Mouse (Mus musculus): ENCODE data around the gene Ndufa4l2. TPM values are rescaled to one million over a fixed set of nuclear protein-coding genes. Genes with fewer than 3 reads are reported as not detected.

The Ndufa4l2 gene
- total and polyA plus RNA-seq, 3 experiments, result 21.8 to 26.6 TPM; not detected in 1

GRCm38 (mm10) chr10:127514764-127515163, at the start of gene Ndufa4l2 (continued):
- peak; percentile 47 for TF ChIP-seq SIN3A (IDR thresholded peaks at IDR 0.05; ENCODE audit: low read length)
- no peak for TF ChIP-seq POLR2AphosphoS5 (IDR thresholded peaks at IDR 0.05; ENCODE audit: borderline replicate concordance, low read depth, low read length)

GRCm38 (mm10) chr10:127471281-127471988, 43.3 kb upstream of the Ndufa4l2 start:
- H3K79me2 ChIP-seq (ENCODE audit: control insufficient read depth, insufficient read depth, low read length, poor library complexity), result no peaks in the 10 kb centered on the region
- TF ChIP-seq MYB (IDR thresholded peaks at IDR 0.05; ENCODE audit: low read depth, low read length) (no peak), UBTF (IDR thresholded peaks at IDR 0.05; ENCODE audit: borderline replicate concordance, insufficient read depth, low read depth, low read length) (no peak), POLR2A (IDR thresholded peaks at IDR 0.05; ENCODE audit: control insufficient read depth in 1 of 2, insufficient read depth in 1 of 2, low read depth in 1 of 2, low read length in 2 of 2, poor library complexity in 1 of 2) (no peak), MYC (IDR thresholded peaks at IDR 0.05; ENCODE audit: low read depth, low read length) (no peak), TBP (IDR thresholded peaks at IDR 0.05; ENCODE audit: low read depth, low read length) (no peak), CHD2 (IDR thresholded peaks at IDR 0.05; ENCODE audit: low read length) (no peak), ELF1 (IDR thresholded peaks at IDR 0.05; ENCODE audit: low read depth, low read length) (no peak), GABPA (IDR thresholded peaks at IDR 0.05; ENCODE audit: low read depth, low read length) (no peak), RAD21 (IDR thresholded peaks at IDR 0.05; ENCODE audit: low read depth, low read length) (no peak), KAT2A (conservative IDR thresholded peaks at IDR 0.05; ENCODE audit: low read depth, low read length) (no peak), CHD1 (IDR thresholded peaks at IDR 0.05; ENCODE audit: low read depth, low read length) (no peak), HCFC1 (IDR thresholded peaks at IDR 0.05; ENCODE audit: low read depth, low read length) (no peak), POLR2AphosphoS5 (IDR thresholded peaks at IDR 0.05; ENCODE audit: borderline replicate concordance, low read depth, low read length) (no peak), NRF1 (IDR thresholded peaks at IDR 0.05; ENCODE audit: insufficient read depth, low read depth, low read length, poor library complexity, severe bottlenecking) (no peak), BHLHE40 (IDR thresholded peaks at IDR 0.05; ENCODE audit: borderline replicate concordance, low read depth, low read length) (no peak), E2F4 (IDR thresholded peaks at IDR 0.05; ENCODE audit: borderline replicate concordance, low read depth, low read length) (no peak)
- no peak overlapping the region for H3K4me3 ChIP-seq (ENCODE audit: control insufficient read depth in 1 of 2, insufficient read depth in 1 of 2, low read depth in 2 of 2, low read length in 2 of 2)
- H3K27ac ChIP-seq (ENCODE audit: control insufficient read depth, low read depth, low read length), result no peak overlapping the region
- H3K9ac ChIP-seq (ENCODE audit: control insufficient read depth, low read depth, low read length, poor library complexity, severe bottlenecking), result no peak overlapping the region
- no peaks in the 10 kb centered on the region for H3K9me3 ChIP-seq (replicated peaks; ENCODE audit: insufficient read depth, low read length)
- H3K4me1 ChIP-seq (ENCODE audit: control insufficient read depth in 1 of 2, insufficient read depth in 2 of 2, low read length in 2 of 2), result peaks cover 3 to 8% of the 10 kb centered on the region in 2 experiments
- no peak for DNase-seq (ENCODE audit: low read depth, low spot score)
- no peaks in the 10 kb centered on the region for H3K27me3 ChIP-seq (ENCODE audit: control insufficient read depth in 1 of 2, insufficient read depth in 2 of 2, low read length in 2 of 2)
- peaks cover 0 to 5% of the 10 kb centered on the region in 2 experiments for H3K36me3 ChIP-seq (ENCODE audit: control insufficient read depth in 1 of 2, insufficient read depth in 2 of 2, low read length in 2 of 2)

GRCm38 (mm10) chr10:127472722-127473121, 42.0 kb upstream of the Ndufa4l2 start:
- H3K27me3 ChIP-seq (ENCODE audit: control insufficient read depth in 1 of 2, insufficient read depth in 2 of 2, low read length in 2 of 2), result no peaks in the 10 kb centered on the region
- no peaks in the 10 kb centered on the region for H3K79me2 ChIP-seq (ENCODE audit: control insufficient read depth, insufficient read depth, low read length, poor library complexity)
- H3K9me3 ChIP-seq (replicated peaks; ENCODE audit: insufficient read depth, low read length), result no peaks in the 10 kb centered on the region
- H3K9ac ChIP-seq (ENCODE audit: control insufficient read depth, low read depth, low read length, poor library complexity, severe bottlenecking), result no peak overlapping the region
- peaks cover 3 to 8% of the 10 kb centered on the region in 2 experiments for H3K4me1 ChIP-seq (ENCODE audit: control insufficient read depth in 1 of 2, insufficient read depth in 2 of 2, low read length in 2 of 2)
- peaks cover 1 to 5% of the 10 kb centered on the region in 2 experiments for H3K36me3 ChIP-seq (ENCODE audit: control insufficient read depth in 1 of 2, insufficient read depth in 2 of 2, low read length in 2 of 2)
- H3K4me3 ChIP-seq (ENCODE audit: control insufficient read depth in 1 of 2, insufficient read depth in 1 of 2, low read depth in 2 of 2, low read length in 2 of 2), result no peak overlapping the region
- H3K27ac ChIP-seq (ENCODE audit: control insufficient read depth, low read depth, low read length), result no peak overlapping the region
- DNase-seq (ENCODE audit: low read depth, low spot score), result no peak
- TF ChIP-seq NELFE (IDR thresholded peaks at IDR 0.05; ENCODE audit: low read depth, low read length), result no peak
- no peak for TF ChIP-seq MEF2A (IDR thresholded peaks at IDR 0.05; ENCODE audit: extremely low read depth, insufficient replicate concordance, low read depth, low read length, poor library complexity, severe bottlenecking)
- TF ChIP-seq ZKSCAN1 (IDR thresholded peaks at IDR 0.05; ENCODE audit: low read depth, low read length), result no peak
- no peak for TF ChIP-seq GABPA (IDR thresholded peaks at IDR 0.05; ENCODE audit: low read depth, low read length)
- no peak for TF ChIP-seq CTCF (IDR thresholded peaks at IDR 0.05 in 2 of 3, conservative IDR thresholded peaks at IDR 0.05 in 1 of 3; ENCODE audit: control insufficient read depth in 1 of 3, insufficient read depth in 1 of 3, low read depth in 2 of 3, low read length in 3 of 3, poor library complexity in 1 of 3, severe bottlenecking in 1 of 3)
- no peak for TF ChIP-seq RCOR1 (IDR thresholded peaks at IDR 0.05; ENCODE audit: low read depth, low read length)
- no peak for TF ChIP-seq GATA1 (IDR thresholded peaks at IDR 0.05; ENCODE audit: low read depth, low read length)
- TF ChIP-seq CHD1 (IDR thresholded peaks at IDR 0.05; ENCODE audit: low read depth, low read length), result no peak
- no peak for TF ChIP-seq KAT2A (conservative IDR thresholded peaks at IDR 0.05; ENCODE audit: low read depth, low read length)
- TF ChIP-seq POLR2AphosphoS5 (IDR thresholded peaks at IDR 0.05; ENCODE audit: borderline replicate concordance, low read depth, low read length), result no peak
- no peak for TF ChIP-seq TCF12 (IDR thresholded peaks at IDR 0.05; ENCODE audit: low read depth, low read length)
- TF ChIP-seq USF1 (IDR thresholded peaks at IDR 0.05; ENCODE audit: low read depth, low read length), result no peak
- no peak for TF ChIP-seq BHLHE40 (IDR thresholded peaks at IDR 0.05; ENCODE audit: borderline replicate concordance, low read depth, low read length)
- TF ChIP-seq ELF1 (IDR thresholded peaks at IDR 0.05; ENCODE audit: low read depth, low read length), result no peak
- no peak for TF ChIP-seq SIN3A (IDR thresholded peaks at IDR 0.05; ENCODE audit: low read length)
- TF ChIP-seq ZC3H11A (IDR thresholded peaks at IDR 0.05; ENCODE audit: low read depth, low read length), result no peak
- no peak for TF ChIP-seq MXI1 (IDR thresholded peaks at IDR 0.05; ENCODE audit: low read depth, low read length)
- TF ChIP-seq E2F4 (IDR thresholded peaks at IDR 0.05; ENCODE audit: borderline replicate concordance, low read depth, low read length), result no peak
